Mouse (Mus musculus) stomach, embryonic 16.5 days (tissue): ENCODE results near the gene Prx. TPM values are rescaled to one million over a fixed set of nuclear protein-coding genes. Genes with fewer than 3 reads are reported as not detected.

Experiments used
- ATAC-seq: fragments of 200-750 bp; cut with Nextera tagmentation; 2 replicates; pipeline ENCODE4 v1.8.0; 2017; ENCODE audit warnings: moderate number of reproducible peaks, moderate TSS enrichment; ENCODE audit not compliant: insufficient read depth, low FRiP score
- H3K27ac ChIP-seq: fragments of 300-500 bp; sonication (generic); 2 replicates; pipeline ENCODE4 v1.5.1; 2014; ENCODE audit warnings: low read length
- H3K27me3 ChIP-seq: fragments of 300-500 bp; sonication (generic); 2 replicates; pipeline ENCODE4 v1.6.1; 2014; ENCODE audit warnings: low read length, control low read depth, mixed read lengths; ENCODE audit not compliant: control insufficient read depth, insufficient read depth
- H3K36me3 ChIP-seq: fragments of 300-500 bp; sonication (generic); 2 replicates; pipeline ENCODE4 v1.6.1; 2014; ENCODE audit warnings: low read length; ENCODE audit not compliant: control insufficient read depth, insufficient read depth
- H3K4me1 ChIP-seq: fragments of 300-500 bp; sonication (generic); 2 replicates; pipeline ENCODE4 v1.6.1; 2014; ENCODE audit warnings: low read length, control low read depth, mixed read lengths; ENCODE audit not compliant: control insufficient read depth, insufficient read depth
- H3K4me2 ChIP-seq: fragments of 300-500 bp; sonication (generic); 2 replicates; pipeline ENCODE4 v1.6.1; 2014; ENCODE audit warnings: low read depth, low read length, mixed read lengths
- H3K4me3 ChIP-seq: fragments of 300-500 bp; sonication (generic); replicated peaks from 2 replicates; pipeline ENCODE4 v1.5.1; 2014; ENCODE audit warnings: mild to moderate bottlenecking, low read length
- H3K9ac ChIP-seq: fragments of 300-500 bp; sonication (generic); 2 replicates; pipeline ENCODE4 v1.6.1; 2014; ENCODE audit warnings: low read length
- H3K9me3 ChIP-seq: fragments of 300-500 bp; sonication (generic); replicated peaks from 2 replicates; pipeline ENCODE4 v1.6.1; 2016; ENCODE audit warnings: low read length, control low read depth; ENCODE audit not compliant: control insufficient read depth
- WGBS: fragments of 180-500 bp; shearing (Covaris S2); extraction: QIAGEN DNeasy Blood & Tissue Kit; methylation state at CpG from one replicate; pipeline ENCODE4 v1.1.7; 2014; 5-methylcytosine and 5-hydroxymethylcytosine counted together
- polyA plus RNA-seq: library from polyadenylated mRNA; unstranded; fragments of >200 nt; fragmentation: Nextera tagmentation; extraction: Ambion mirVana; gene quantifications from 2 replicates; pipeline ENCODE4 v1.2.1, GENCODE M21; 2015

Gene Prx
- polyA plus RNA-seq, 1 experiment from 2014 or later, result 4.0 TPM

- no peak overlapping the region for H3K9ac ChIP-seq
- no peaks in the 10 kb centered on the region for H3K9me3 ChIP-seq
- no peaks in the 10 kb centered on the region for H3K27me3 ChIP-seq
- no peak overlapping the region for H3K27ac ChIP-seq
- no peak overlapping the region for H3K4me3 ChIP-seq
- no peak overlapping the region for H3K4me2 ChIP-seq
- ATAC-seq, result no peak
- WGBS, result 88% methylated on average over 2 of the region's 2 CpGs
- H3K36me3 ChIP-seq, result 0 out of 2 replicates have a peak, but pooled peaks cover 9% of the 10 kb centered on the region
- H3K4me1 ChIP-seq, result peaks cover 14% of the 10 kb centered on the region
Measured at GRCm38 (mm10) chr7:27538797-27539196, 39.7 kb downstream of the Prx start.

- peak; percentile 14; the same call in 1 of the 2 replicates for ATAC-seq
Measured at GRCm38 (mm10) chr7:27540521-27540920, 41.4 kb downstream of the Prx start.

GRCm38 (mm10) chr7:27540935-27541334 lies 41.8 kb downstream of the Prx start:
- Histone ChIP-seq H3K27me3 (no peaks in the 10 kb centered on the region), H3K4me1 (peaks cover 15% of the 10 kb centered on the region), H3K36me3 (0 out of 2 replicates have a peak, but pooled peaks cover 4% of the 10 kb centered on the region), H3K4me2 (no peak overlapping the region), H3K27ac (no peak overlapping the region), H3K9me3 (no peaks in the 10 kb centered on the region), H3K4me3 (no peak overlapping the region), H3K9ac (no peak overlapping the region)
- 77% methylated on average over 6 of the region's 6 CpGs for WGBS
- no peak for ATAC-seq

More at GRCm38 (mm10) chr7:27540521-27540920, 41.4 kb downstream of the Prx start:
- Histone ChIP-seq H3K9ac (no peak overlapping the region), H3K27me3 (no peaks in the 10 kb centered on the region), H3K36me3 (0 out of 2 replicates have a peak, but pooled peaks cover 8% of the 10 kb centered on the region), H3K4me3 (no peak overlapping the region), H3K9me3 (no peaks in the 10 kb centered on the region), H3K4me2 (no peak overlapping the region), H3K27ac (no peak overlapping the region; the same call in 1 of the 2 replicates), H3K4me1 (peaks cover 15% of the 10 kb centered on the region)
- WGBS, result 55% methylated on average over 2 of the region's 2 CpGs

GRCm38 (mm10) chr7:27541431-27541830 lies 42.3 kb downstream of the Prx start:
- Histone ChIP-seq H3K4me3 (no peak overlapping the region), H3K9ac (no peak overlapping the region), H3K27me3 (no peaks in the 10 kb centered on the region), H3K9me3 (no peaks in the 10 kb centered on the region), H3K36me3 (no peaks in the 10 kb centered on the region), H3K27ac (no peak overlapping the region), H3K4me2 (no peak overlapping the region), H3K4me1 (peaks cover 15% of the 10 kb centered on the region)
- 79% methylated on average over 16 of the region's 16 CpGs for WGBS
- no peak for ATAC-seq

- H3K9ac ChIP-seq, result peak overlapping the region; percentile 83
- H3K36me3 ChIP-seq, result no peaks in the 10 kb centered on the region
- no peak overlapping the region for H3K27ac ChIP-seq
- no peaks in the 10 kb centered on the region for H3K9me3 ChIP-seq
- H3K4me3 ChIP-seq, result peak overlapping the region; percentile 63
- peaks cover 15% of the 10 kb centered on the region for H3K4me1 ChIP-seq
- H3K4me2 ChIP-seq, result peak overlapping the region; percentile 97
- no peak for ATAC-seq
- 60% methylated on average over 5 of the region's 5 CpGs for WGBS
- no peaks in the 10 kb centered on the region for H3K27me3 ChIP-seq
Measured at GRCm38 (mm10) chr7:27541922-27542321, 42.8 kb downstream of the Prx start.

- 1% methylated on average over 30 of the region's 30 CpGs for WGBS
- peaks cover 15% of the 10 kb centered on the region for H3K4me1 ChIP-seq
- peak overlapping the region; percentile 97 for H3K4me2 ChIP-seq
- peak overlapping the region; percentile 83 for H3K9ac ChIP-seq
- ATAC-seq, result peak; percentile 92
- peak overlapping the region; percentile 52 for H3K27ac ChIP-seq
- no peaks in the 10 kb centered on the region for H3K9me3 ChIP-seq
- H3K4me3 ChIP-seq, result peak overlapping the region; percentile 63
- H3K27me3 ChIP-seq, result no peaks in the 10 kb centered on the region
- no peaks in the 10 kb centered on the region for H3K36me3 ChIP-seq
Measured at GRCm38 (mm10) chr7:27542392-27543033, 43.4 kb downstream of the Prx start.

GRCm38 (mm10) chr7:27543065-27543464 lies 43.9 kb downstream of the Prx start:
- Histone ChIP-seq H3K9ac (peak overlapping the region; percentile 83), H3K4me2 (peak overlapping the region; percentile 97), H3K36me3 (no peaks in the 10 kb centered on the region), H3K9me3 (no peaks in the 10 kb centered on the region), H3K4me1 (peaks cover 15% of the 10 kb centered on the region), H3K27me3 (no peaks in the 10 kb centered on the region), H3K4me3 (peak overlapping the region; percentile 63), H3K27ac (peak overlapping the region; percentile 52)
- WGBS, result 21% methylated on average over 6 of the region's 6 CpGs
- no peak for ATAC-seq

GRCm38 (mm10) chr7:27543851-27544250 lies 44.7 kb downstream of the Prx start:
- no peaks in the 10 kb centered on the region for H3K27me3 ChIP-seq
- no peak overlapping the region; the same call in 1 of the 2 replicates for H3K9ac ChIP-seq
- peak overlapping the region; percentile 49; the same call in 1 of the 2 replicates for H3K27ac ChIP-seq
- peaks cover 15% of the 10 kb centered on the region for H3K4me1 ChIP-seq
- WGBS, result 82% methylated on average over 4 of the region's 4 CpGs
- no peaks in the 10 kb centered on the region for H3K9me3 ChIP-seq
- H3K36me3 ChIP-seq, result no peaks in the 10 kb centered on the region
- no peak overlapping the region for H3K4me3 ChIP-seq
- ATAC-seq, result no peak
- H3K4me2 ChIP-seq, result no peak overlapping the region

- Histone ChIP-seq H3K9ac (no peak overlapping the region), H3K9me3 (no peaks in the 10 kb centered on the region), H3K36me3 (no peaks in the 10 kb centered on the region), H3K4me3 (no peak overlapping the region), H3K27me3 (no peaks in the 10 kb centered on the region), H3K27ac (no peak overlapping the region), H3K4me1 (peaks cover 15% of the 10 kb centered on the region), H3K4me2 (no peak overlapping the region)
- 73% methylated on average over 12 of the region's 12 CpGs for WGBS
- no peak for ATAC-seq
Measured at GRCm38 (mm10) chr7:27544675-27545370, 45.7 kb downstream of the Prx start.
